Comparison of ENCODE assay signal across 31 mouse cellular contexts in genomic region chr11:46054311-46054710, GRCm38 (mm10). TPM values are rescaled to one million over a fixed set of nuclear protein-coding genes. Genes with fewer than 3 reads are reported as not detected.
DNase-seq lines count a peak whose midpoint lies in the region; ATAC-seq and TF ChIP-seq lines count a peak whose summit lies in the region.
"Had no signal": no experiment of that assay in that cellular context is flagged by ENCODE, and none has a peak within 500 bp of the region (broad histone marks: within the 10 kb centered on the region; RNA-seq: fewer than 3 reads in every experiment).

No protein-coding gene starts in this region.

- no peak for TF ChIP-seq EP300 in heart, adult 2 months (IDR thresholded peaks at IDR 0.05; ENCODE audit: insufficient read depth, low read depth, low read length)

- H3K4me3 ChIP-seq in heart, adult 2 months, result no peak overlapping the region
- H3K4me3 ChIP-seq in heart, embryonic 15.5 days, result no peak overlapping the region
- H3K4me3 ChIP-seq: forebrain, embryonic 13.5 days; hindbrain, embryonic 12.5 days; limb, embryonic 13.5 days; lung, embryonic 15.5 days; midbrain, embryonic 10.5 days; myocyte; neural tube, embryonic 12.5 days had no signal

- no peaks in the 10 kb centered on the region for H3K27me3 ChIP-seq in heart, adult 2 months (ENCODE audit: control insufficient read depth, insufficient read depth, low read length)
- H3K27me3 ChIP-seq in heart, embryonic 15.5 days, result no peaks in the 10 kb centered on the region
- H3K27me3 ChIP-seq: hindbrain, embryonic 12.5 days; limb, embryonic 13.5 days; lung, embryonic 15.5 days; neural tube, embryonic 12.5 days had no signal

- peak; percentile 13 for DNase-seq in CD4-positive, CD25-positive, alpha-beta regulatory T cell, adult 2 months (ENCODE audit: low read depth, low spot score)
- DNase-seq in heart, adult 11 months, result peak; percentile 87
- no peak for DNase-seq in heart, adult 2 months
- DNase-seq in heart, adult 9 months (ENCODE audit: low spot score in 2 of 2), result no peak
- DNase-seq in ZHBTc4 (ENCODE audit: low read depth, low spot score), result peak; percentile 55
- no peak for DNase-seq in cerebellum, postnatal 25 days
- DNase-seq: adrenal gland, adult 2 months; adrenal gland, postnatal 36 days; cerebellum, adult 18-20 months; cerebellum, postnatal 36 days; gastrocnemius, postnatal 14 days; kidney, adult 8-10 months; kidney, postnatal 4 days; right cerebral cortex, adult 18-20 months; spleen, adult 18-20 months; thymus, adult 18-20 months; thymus, postnatal 36 days had no signal

- H3K36me3 ChIP-seq in heart, adult 2 months (ENCODE audit: control insufficient read depth, insufficient read depth, low read length), result peaks cover 9% of the 10 kb centered on the region
- no peaks in the 10 kb centered on the region for H3K36me3 ChIP-seq in heart, embryonic 15.5 days
- H3K36me3 ChIP-seq: hindbrain, embryonic 12.5 days; limb, embryonic 13.5 days; lung, embryonic 15.5 days; midbrain, embryonic 10.5 days; neural tube, embryonic 12.5 days had no signal

- no peak overlapping the region for H3K4me2 ChIP-seq in heart, embryonic 15.5 days
- H3K4me2 ChIP-seq: forebrain, embryonic 13.5 days; hindbrain, embryonic 12.5 days; limb, embryonic 13.5 days; liver, embryonic 11.5 days; lung, embryonic 15.5 days; neural tube, embryonic 12.5 days had no signal

- TF ChIP-seq POLR2A in heart, adult 2 months (IDR thresholded peaks at IDR 0.05; ENCODE audit: insufficient read depth, low read depth, low read length), result no peak

- no peaks in the 10 kb centered on the region for H3K9me3 ChIP-seq in heart, embryonic 15.5 days (replicated peaks)
- H3K9me3 ChIP-seq: forebrain, embryonic 13.5 days; hindbrain, embryonic 12.5 days; limb, embryonic 13.5 days; lung, embryonic 15.5 days; midbrain, embryonic 10.5 days; neural tube, embryonic 12.5 days had no signal

- TF ChIP-seq CTCF in heart, adult 2 months (IDR thresholded peaks at IDR 0.05), result no peak

- 81% methylated on average over 5 of the region's 5 CpGs for WGBS in heart, adult 2 months
- 34% methylated on average over 5 of the region's 5 CpGs for WGBS in heart, embryonic 15.5 days

- intact Hi-C loops in heart, adult 2 months (cut with DNase I), result loop anchor here (5.0 kb wide), 1 partner anchor 37 kb away; no protein-coding TSS in a partner anchor

- H3K9ac ChIP-seq in heart, adult 2 months (ENCODE audit: low read depth, low read length), result no peak overlapping the region
- H3K9ac ChIP-seq in heart, embryonic 15.5 days, result no peak overlapping the region
- H3K9ac ChIP-seq: forebrain, embryonic 13.5 days; hindbrain, embryonic 12.5 days; limb, embryonic 13.5 days; lung, embryonic 15.5 days; neural tube, embryonic 12.5 days had no signal

- H3K4me1 ChIP-seq in heart, adult 2 months (ENCODE audit: control insufficient read depth, insufficient read depth, low read length), result no peaks in the 10 kb centered on the region; the same call in 1 of the 2 replicates
- peaks cover 17% of the 10 kb centered on the region for H3K4me1 ChIP-seq in heart, embryonic 15.5 days (replicated peaks)

- no peak for ATAC-seq in CD4-positive, CD25-positive, alpha-beta regulatory T cell, adult 4 months
- ATAC-seq in heart, embryonic 15.5 days (replicated peaks; ENCODE audit: insufficient number of reproducible peaks, insufficient read depth, low FRiP score, low read depth), result no peak
- ATAC-seq: activated CD4-positive, CD25-positive, alpha-beta regulatory T cell, adult 4 months; forebrain, embryonic 13.5 days; hindbrain, postnatal 0 days; intestine, embryonic 16.5 days had no signal

- no peaks in the 10 kb centered on the region for H3K79me2 ChIP-seq in heart, adult 2 months (replicated peaks; ENCODE audit: control insufficient read depth, insufficient read depth, low read length)

- H3K27ac ChIP-seq in heart, adult 2 months, result no peak overlapping the region
- H3K27ac ChIP-seq in heart, embryonic 15.5 days, result peak overlapping the region; percentile 96; the same call in 1 of the 2 replicates
- H3K27ac ChIP-seq: forebrain, embryonic 13.5 days; hindbrain, embryonic 12.5 days; hindbrain, postnatal 0 days; kidney, postnatal 0 days; limb, embryonic 13.5 days; midbrain, embryonic 10.5 days; neural tube, embryonic 12.5 days had no signal

RNA-seq across cellular contexts. Expression of gene Adam19, which starts 1.5 kb away (rescaled TPM):
- polyA plus RNA-seq in CD4-positive, CD25-positive, alpha-beta regulatory T cell, adult 4 months (2017; shearing (Covaris generic)), result 10 to 100 TPM; 60.6 to 85.0 TPM
- total RNA-seq in heart, adult 2 months (2021), result 10 to 100 TPM; 21.9 to 63.9 TPM
- polyA plus RNA-seq in heart, adult 2 months (2012; rRNA removed), result 17.7 and 32.1 TPM in 2 replicates
- 19.6 and 26.5 TPM in 2 replicates for polyA plus RNA-seq in heart, embryonic 15.5 days (2015; fragmentation: Nextera tagmentation; extraction: Ambion mirVana)

RNA-seq across cellular contexts. Expression of gene Gm12166, which starts 2.2 kb away (rescaled TPM):
- polyA plus RNA-seq in CD4-positive, CD25-positive, alpha-beta regulatory T cell, adult 4 months (2017; shearing (Covaris generic)), result 10 to 100 TPM; 14.3 to 43.4 TPM
- 1 to 10 TPM; 1.2 to 1.6 TPM for total RNA-seq in heart, adult 2 months (2021)
- polyA plus RNA-seq in heart, adult 2 months (2012; rRNA removed), result 4.4 and 4.6 TPM in 2 replicates
- polyA plus RNA-seq in heart, embryonic 15.5 days (2015; fragmentation: Nextera tagmentation; extraction: Ambion mirVana), result 2.9 and 4.4 TPM in 2 replicates

Comparison
In these comparisons a context has a peak if more than half of its experiments do, and no peak if none do; other contexts are left out.
1. DNase-seq: peak in CD4-positive, CD25-positive, alpha-beta regulatory T cell, adult 2 months (single experiment), heart, adult 11 months (single experiment) and ZHBTc4 (single experiment); none in heart, adult 2 months (0 of 2), heart, adult 9 months (0 of 2) and cerebellum, postnatal 25 days (0 of 2).